25 mouse cellular contexts compared by ENCODE assay signal in the genomic region with DNA sequence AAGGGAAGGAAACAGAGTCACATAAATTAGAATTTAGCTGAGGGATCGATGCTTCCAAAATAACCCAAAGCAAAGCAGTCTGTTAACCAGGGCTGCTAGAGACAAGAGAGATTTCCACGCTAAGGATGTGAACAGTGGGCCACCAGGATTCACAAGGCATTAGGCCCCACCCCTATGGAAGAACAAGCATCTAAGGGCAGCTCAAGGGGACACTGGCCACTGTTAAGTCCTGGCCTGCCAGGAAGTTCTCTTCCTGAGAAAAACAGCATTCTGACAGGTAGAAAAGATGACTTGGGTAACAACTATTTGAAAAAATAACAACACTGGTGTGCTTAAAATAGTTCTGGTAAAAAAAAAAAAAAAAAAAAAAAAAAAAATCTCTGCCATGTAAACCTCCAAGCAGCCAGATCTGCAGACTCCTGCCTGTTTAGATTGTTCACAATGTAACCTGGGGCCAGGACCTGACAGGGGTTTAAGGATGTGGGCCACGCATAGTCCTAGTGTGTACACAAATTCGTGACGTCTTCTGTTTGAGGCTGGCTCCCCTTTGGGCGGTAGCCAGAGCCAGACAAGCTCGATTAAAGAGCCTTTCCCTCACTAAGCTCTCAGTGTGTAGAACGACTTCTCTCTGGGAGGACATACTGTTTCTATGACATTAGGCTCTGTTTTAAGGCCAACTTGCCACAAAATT. TPM values are rescaled to one million over a fixed set of nuclear protein-coding genes. Genes with fewer than 3 reads are reported as not detected.
DNase-seq lines count a peak whose midpoint lies in the region; ATAC-seq and TF ChIP-seq lines count a peak whose summit lies in the region.
"Had no signal": no experiment of that assay in that cellular context is flagged by ENCODE, and none has a peak within 500 bp of the region (broad histone marks: within the 10 kb centered on the region; RNA-seq: fewer than 3 reads in every experiment).

No protein-coding gene starts in this region.

- TF ChIP-seq CTCF in embryonic fibroblast, embryonic 13.5 days (IDR thresholded peaks at IDR 0.05; ENCODE audit: borderline replicate concordance, insufficient read depth, low read length): no peak

- no peak overlapping the region for H3K4me3 ChIP-seq in heart, embryonic 15.5 days
- H3K4me3 ChIP-seq in embryonic fibroblast, embryonic 13.5 days (ENCODE audit: insufficient read depth, low read length): no peak overlapping the region
- H3K4me3 ChIP-seq: forebrain, embryonic 10.5 days; heart, adult 2 months; hindbrain, embryonic 12.5 days; left cerebral cortex, adult 2 months; limb, embryonic 10.5 days; neural tube, embryonic 13.5 days had no signal

- DNase-seq in heart, adult 8-10 months (ENCODE audit: low spot score): no peak
- DNase-seq in thymus, postnatal 4 days: peak; percentile 6
- no peak for DNase-seq in thymus, postnatal 14 days
- DNase-seq in frontal cortex, postnatal 25 days (ENCODE audit: low spot score in 2 of 2): no peak
- DNase-seq in left cerebral cortex, adult 8-10 months (ENCODE audit: low spot score in 2 of 2): no peak
- DNase-seq: adrenal gland, postnatal 25 days; cerebellum, adult 11-12 months; cerebellum, postnatal 14 days; embryo, embryonic 11 days; forebrain, postnatal 0 days; layer of hippocampus, adult 9-11 months; liver, postnatal 0 days; lung, postnatal 10 days; midbrain, embryonic 14.5 days; right cerebral cortex, adult 18-20 months had no signal

- H3K27me3 ChIP-seq in heart, embryonic 15.5 days: no peaks in the 10 kb centered on the region
- H3K27me3 ChIP-seq: hindbrain, embryonic 12.5 days; neural tube, embryonic 13.5 days had no signal

- peaks cover 28% of the 10 kb centered on the region for H3K4me1 ChIP-seq in heart, embryonic 15.5 days (replicated peaks)
- H3K4me1 ChIP-seq in embryonic fibroblast, embryonic 13.5 days (ENCODE audit: control insufficient read depth, insufficient read depth, low read length): no peaks in the 10 kb centered on the region; the same call in 1 of the 2 replicates
- H3K4me1 ChIP-seq: limb, embryonic 10.5 days; neural tube, embryonic 13.5 days had no signal

- no peak overlapping the region for H3K9ac ChIP-seq in heart, embryonic 15.5 days
- H3K9ac ChIP-seq: forebrain, postnatal 0 days; hindbrain, embryonic 12.5 days; liver, postnatal 0 days; neural tube, embryonic 13.5 days had no signal

- no peak overlapping the region for H3K4me2 ChIP-seq in heart, embryonic 15.5 days
- H3K4me2 ChIP-seq: hindbrain, embryonic 12.5 days; neural tube, embryonic 13.5 days had no signal

- H3K9me3 ChIP-seq in heart, embryonic 15.5 days (replicated peaks): no peaks in the 10 kb centered on the region
- H3K9me3 ChIP-seq: forebrain, embryonic 10.5 days; hindbrain, embryonic 12.5 days; limb, embryonic 10.5 days; neural tube, embryonic 13.5 days had no signal

- no peaks in the 10 kb centered on the region for H3K36me3 ChIP-seq in heart, embryonic 15.5 days
- H3K36me3 ChIP-seq: forebrain, embryonic 10.5 days; G1E; hindbrain, embryonic 12.5 days; limb, embryonic 10.5 days; neural tube, embryonic 13.5 days had no signal

- 41% methylated on average over 8 of the region's 8 CpGs for WGBS in heart, embryonic 15.5 days

- peak overlapping the region; percentile 29; the same call in 1 of the 2 replicates for H3K27ac ChIP-seq in heart, embryonic 15.5 days
- 0 out of 2 replicates have a peak overlapping the region, but pooled peaks have one; percentile 38 for H3K27ac ChIP-seq in embryonic fibroblast, embryonic 13.5 days (ENCODE audit: insufficient read depth, low read length)
- H3K27ac ChIP-seq: forebrain, embryonic 10.5 days; heart, adult 2 months; hindbrain, embryonic 12.5 days; left cerebral cortex, adult 2 months; limb, embryonic 10.5 days; neural tube, embryonic 13.5 days had no signal

- TF ChIP-seq POLR2A in embryonic fibroblast, embryonic 13.5 days (IDR thresholded peaks at IDR 0.05; ENCODE audit: low read depth, low read length): no peak

- no peak for ATAC-seq in heart, embryonic 15.5 days (replicated peaks; ENCODE audit: insufficient number of reproducible peaks, insufficient read depth, low FRiP score, low read depth)
- ATAC-seq: forebrain, postnatal 0 days; inflammation-experienced regulatory T-cells, adult 6 months; liver, postnatal 0 days had no signal

RNA-seq across cellular contexts. Expression of gene Wsb1, which starts 35.4 kb away (rescaled TPM):
- polyA plus RNA-seq in heart, embryonic 15.5 days (2015; fragmentation: Nextera tagmentation; extraction: Ambion mirVana): 119 and 135 TPM in 2 replicates
- total RNA-seq in heart, adult 8-10 months (2022): 10 to 100 TPM in 3 of 4 experiments, 1 to 10 TPM in 1; 9.5 to 13.5 (median 12.3) TPM
- 227 and 261 TPM in 2 replicates for polyA plus RNA-seq in embryonic fibroblast, embryonic 13.5 days (2011; ENCODE audit: insufficient read length, low read depth, missing spikeins)
- 10 to 100 TPM; 67.0 to 96.0 (median 77.4) TPM for total RNA-seq in left cerebral cortex, adult 8-10 months (2022)

Comparison
In these comparisons a context has a peak if more than half of its experiments do, and no peak if none do; other contexts are left out.
1. RNA of gene Wsb1, which starts 35.4 kb away (total RNA-seq): 67.0 to 96.0 TPM in left cerebral cortex, adult 8-10 months; 9.5 to 13.5 TPM in heart, adult 8-10 months; every median in the first group is over 4 times any median in the second.